Mouse (Mus musculus): ENCODE measurements at regions not wholly inside any gene's neighbourhood (a gene's known extent, or its start where the extent isn't known, plus 50 kb on each side); places are given as distances from the start of the nearest gene placed in this dataset.
"Not testable (repeated sequence)": the region's sequence is repeated elsewhere in the genome, so short reads cannot be mapped to it uniquely, and the experiment has no call there.

- intact Hi-C loops (cut with DNase I), result no loop called here
- no peak for DNase-seq (ENCODE audit: extremely low spot score in 1 of 2, low spot score in 2 of 2)
These were observed 106.6 kb upstream of the Mdm1 start for GRCm38 (mm10) chr10:118035035-118035434.

DNA sequence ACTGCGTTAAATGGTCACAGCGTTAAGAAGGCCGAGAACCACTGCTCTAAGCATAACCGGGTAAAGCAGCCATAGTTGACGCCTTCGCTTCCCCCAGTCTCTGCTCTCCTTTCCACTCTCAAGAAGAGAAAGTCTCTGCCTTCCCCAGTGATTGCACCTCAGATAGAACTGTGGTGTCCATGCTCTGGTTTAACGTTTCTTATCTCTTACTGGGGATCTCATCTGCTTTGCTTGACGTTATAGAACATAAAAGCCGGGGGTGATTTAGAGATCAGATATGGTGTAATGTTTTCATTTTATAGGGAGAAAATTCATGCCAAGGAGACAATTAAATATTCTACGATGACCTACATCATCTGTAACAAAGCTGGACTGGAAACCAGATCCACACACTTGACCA, 103.1 kb upstream of the Mdm1 start:
- intact Hi-C loops (cut with DNase I), result no loop called here

DNA sequence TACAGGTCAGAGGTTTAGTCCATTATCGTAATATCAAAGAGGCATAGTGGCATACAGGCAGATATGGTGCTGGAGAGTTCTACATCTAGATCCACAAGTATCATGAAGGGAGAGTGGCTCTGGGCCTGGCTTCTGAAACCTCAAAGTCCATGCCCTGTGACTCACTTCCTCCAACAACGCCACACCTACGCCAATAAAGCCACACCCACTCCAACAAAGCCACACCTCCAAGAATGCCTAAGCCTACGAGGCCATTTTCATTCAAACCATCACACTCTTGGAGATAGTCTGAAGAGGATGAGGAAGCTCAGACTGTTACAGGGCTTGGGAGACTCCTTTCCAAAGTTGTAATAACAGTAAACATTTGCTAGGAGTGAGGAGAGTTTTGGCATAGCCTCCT, 102.6 kb upstream of the Mdm1 start:
- DNase-seq (ENCODE audit: extremely low spot score in 1 of 2, low spot score in 2 of 2), result no peak
- intact Hi-C loops (cut with DNase I), result no loop called here

More for the DNA sequence above, 103.1 kb upstream of the Mdm1 start:
- no peak for DNase-seq (ENCODE audit: extremely low spot score in 1 of 2, low spot score in 2 of 2)

GRCm38 (mm10) chr10:118041068-118041467, 100.5 kb upstream of the Mdm1 start:
- DNase-seq (ENCODE audit: extremely low spot score in 1 of 2, low spot score in 2 of 2), result no peak
- intact Hi-C loops (cut with DNase I), result no loop called here

GRCm38 (mm10) chr10:118043761-118044160, 97.8 kb upstream of the Mdm1 start:
- no peak for DNase-seq (ENCODE audit: extremely low spot score in 1 of 2, low spot score in 2 of 2)
- intact Hi-C loops (cut with DNase I), result no loop called here

DNA sequence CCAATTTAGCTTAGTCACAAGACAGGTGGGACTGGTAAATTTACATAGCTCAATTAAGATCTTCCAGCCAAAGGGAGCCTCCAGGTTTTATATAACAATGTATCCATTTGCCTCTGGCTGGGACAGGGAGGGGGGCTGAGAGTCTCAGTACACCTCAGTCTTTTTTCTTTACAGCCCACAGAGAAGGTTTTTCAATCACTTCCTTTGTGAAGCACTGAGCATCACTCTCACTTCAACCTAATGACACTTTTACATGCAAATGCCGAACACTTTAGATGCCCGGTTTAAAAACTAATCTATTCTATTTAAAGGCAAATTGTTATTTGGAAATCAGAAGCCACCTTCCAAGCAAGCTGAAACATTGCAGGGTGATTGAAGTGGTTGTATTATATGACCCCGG, 96.8 kb upstream of the Mdm1 start:
- intact Hi-C loops (cut with DNase I), result no loop called here
- no peak for DNase-seq (ENCODE audit: extremely low spot score in 1 of 2, low spot score in 2 of 2)

GRCm38 (mm10) chr10:118045427-118045826, 96.2 kb upstream of the Mdm1 start:
- intact Hi-C loops (cut with DNase I), result no loop called here
- DNase-seq (ENCODE audit: extremely low spot score in 1 of 2, low spot score in 2 of 2), result no peak

GRCm38 (mm10) chr10:118046328-118046727, 95.3 kb upstream of the Mdm1 start:
- intact Hi-C loops (cut with DNase I), result no loop called here
- DNase-seq (ENCODE audit: extremely low spot score in 1 of 2, low spot score in 2 of 2), result no peak

- intact Hi-C loops (cut with DNase I), result no loop called here
These were observed 94.8 kb upstream of the Mdm1 start for GRCm38 (mm10) chr10:118046831-118047230.

GRCm38 (mm10) chr10:118049330-118049729, 92.3 kb upstream of the Mdm1 start:
- intact Hi-C loops (cut with DNase I), result no loop called here
- DNase-seq (ENCODE audit: extremely low spot score in 1 of 2, low spot score in 2 of 2), result peak; percentile 33 to 71

More at GRCm38 (mm10) chr10:118046831-118047230, 94.8 kb upstream of the Mdm1 start:
- no peak for DNase-seq (ENCODE audit: extremely low spot score in 1 of 2, low spot score in 2 of 2)

- no peak for DNase-seq (ENCODE audit: extremely low spot score in 1 of 2, low spot score in 2 of 2)
- intact Hi-C loops (cut with DNase I), result no loop called here
These were observed 91.4 kb upstream of the Mdm1 start for GRCm38 (mm10) chr10:118050152-118050641.

DNA sequence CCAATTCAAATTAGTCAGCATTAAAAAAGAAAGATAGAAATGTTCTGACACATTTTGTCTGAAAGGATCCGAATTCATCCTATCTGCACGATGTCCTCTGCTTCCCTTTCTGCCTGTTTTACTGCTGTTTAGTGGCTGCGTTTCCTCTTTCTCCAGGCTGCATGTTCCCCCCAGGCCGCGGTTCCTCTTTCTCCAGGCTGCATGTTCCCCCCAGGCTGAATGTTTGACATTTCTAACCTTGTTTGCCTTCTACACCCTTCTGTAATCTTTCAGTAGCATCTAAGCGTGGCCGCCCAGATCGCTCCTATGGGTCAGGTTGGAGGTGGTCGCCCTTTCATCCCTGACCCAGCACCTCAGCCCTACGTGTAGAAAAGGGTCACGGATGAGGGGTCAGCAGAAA, 89.6 kb upstream of the Mdm1 start:
- DNase-seq (ENCODE audit: extremely low spot score in 1 of 2, low spot score in 2 of 2), result peak in 1 of 2 experiments; percentile 30
- intact Hi-C loops (cut with DNase I), result no loop called here

DNA sequence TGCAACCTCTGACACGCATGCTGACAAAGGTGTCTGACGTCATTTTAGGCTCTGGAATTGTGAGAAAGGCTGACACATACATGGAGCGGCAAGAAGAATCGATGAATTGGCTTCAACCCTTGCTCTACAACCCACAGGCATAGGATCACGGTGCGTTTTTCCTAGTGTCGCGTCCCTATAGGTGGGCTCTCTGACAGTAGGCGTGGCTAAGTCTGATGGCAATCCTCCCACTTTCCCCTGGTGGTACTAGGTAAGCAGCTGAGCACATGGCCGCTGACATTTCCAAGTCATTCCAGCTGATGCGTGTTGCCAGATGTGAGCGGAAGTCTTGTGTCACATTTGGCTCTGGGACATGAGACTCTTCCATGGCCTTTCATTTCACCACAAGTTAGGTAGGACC, 89.1 kb upstream of the Mdm1 start:
- intact Hi-C loops (cut with DNase I), result no loop called here
- DNase-seq (ENCODE audit: extremely low spot score in 1 of 2, low spot score in 2 of 2), result no peak

DNA sequence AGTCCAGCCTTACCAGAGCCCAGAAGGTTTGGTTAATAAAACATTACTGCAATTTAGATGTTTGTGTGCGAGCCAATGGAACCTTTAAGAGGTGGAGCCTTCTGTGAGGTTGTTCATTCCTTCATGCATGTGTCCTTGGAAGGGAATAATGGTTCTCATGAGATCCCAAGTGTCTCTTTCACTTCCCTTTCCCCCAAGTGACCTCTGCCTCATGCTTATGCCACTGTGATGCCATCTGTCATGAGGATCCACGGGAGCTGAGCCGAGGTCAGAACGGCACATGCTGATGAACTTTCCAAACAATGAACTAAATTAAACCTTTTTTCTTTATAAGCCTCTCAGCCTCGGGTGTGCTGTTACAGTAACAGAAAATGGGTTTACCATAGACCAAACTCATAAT, 88.6 kb upstream of the Mdm1 start:
- DNase-seq (ENCODE audit: extremely low spot score in 1 of 2, low spot score in 2 of 2), result no peak
- intact Hi-C loops (cut with DNase I), result no loop called here

DNA sequence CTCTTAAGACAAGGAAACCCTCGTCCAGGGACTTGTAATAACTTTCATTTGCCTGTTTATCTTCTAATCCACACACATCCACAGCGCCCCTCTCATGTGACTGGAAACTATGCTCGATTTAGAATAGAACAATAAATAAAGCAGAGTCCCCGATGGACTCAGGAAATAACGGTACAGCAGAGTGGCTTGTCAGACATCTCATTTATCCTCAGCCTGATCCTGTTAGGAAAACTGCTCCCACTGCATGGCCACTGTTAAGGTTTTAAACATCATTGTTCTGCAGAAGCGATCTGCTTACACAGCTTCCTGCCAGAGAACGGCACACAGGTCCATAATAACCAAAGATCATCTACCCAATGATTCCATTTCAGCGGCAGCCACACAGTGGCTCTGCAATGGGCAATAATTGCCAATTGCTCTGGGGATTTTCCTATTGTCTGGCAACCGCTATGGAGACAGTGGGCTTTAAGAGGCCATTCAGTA, 84.8 kb upstream of the Mdm1 start:
- intact Hi-C loops (cut with DNase I), result no loop called here
- DNase-seq (ENCODE audit: extremely low spot score in 1 of 2, low spot score in 2 of 2), result no peak

DNA sequence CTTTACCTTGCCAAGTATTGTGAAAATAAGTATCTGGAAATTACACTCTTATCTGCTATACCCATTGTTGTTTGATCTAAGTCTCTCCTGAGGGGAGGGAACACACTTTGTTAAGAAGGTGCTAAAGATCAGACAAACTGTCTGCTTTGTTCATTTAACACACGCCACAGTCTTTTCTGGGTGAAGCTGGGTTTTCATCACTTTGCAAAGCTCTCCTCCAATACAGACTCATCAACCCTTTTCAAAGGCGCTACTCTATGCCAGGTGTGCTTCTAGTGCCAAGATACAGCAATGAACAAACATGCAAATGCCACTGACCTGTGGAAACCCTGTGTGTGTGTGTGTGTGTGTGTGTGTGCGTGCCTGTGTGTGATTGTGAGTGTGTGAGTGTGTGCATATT, 84.1 kb upstream of the Mdm1 start:
- DNase-seq (ENCODE audit: extremely low spot score in 1 of 2, low spot score in 2 of 2), result no peak

GRCm38 (mm10) chr10:118064816-118065216, 76.8 kb upstream of the Mdm1 start:
- no peak for DNase-seq (ENCODE audit: extremely low spot score in 1 of 2, low spot score in 2 of 2)
- intact Hi-C loops (cut with DNase I), result no loop called here

More for the DNA sequence above, 84.1 kb upstream of the Mdm1 start:
- intact Hi-C loops (cut with DNase I), result no loop called here

GRCm38 (mm10) chr10:118076341-118076740, 65.3 kb upstream of the Mdm1 start:
- DNase-seq (ENCODE audit: extremely low spot score in 1 of 2, low spot score in 2 of 2); intact Hi-C loops (cut with DNase I): not testable (repeated sequence)

DNA sequence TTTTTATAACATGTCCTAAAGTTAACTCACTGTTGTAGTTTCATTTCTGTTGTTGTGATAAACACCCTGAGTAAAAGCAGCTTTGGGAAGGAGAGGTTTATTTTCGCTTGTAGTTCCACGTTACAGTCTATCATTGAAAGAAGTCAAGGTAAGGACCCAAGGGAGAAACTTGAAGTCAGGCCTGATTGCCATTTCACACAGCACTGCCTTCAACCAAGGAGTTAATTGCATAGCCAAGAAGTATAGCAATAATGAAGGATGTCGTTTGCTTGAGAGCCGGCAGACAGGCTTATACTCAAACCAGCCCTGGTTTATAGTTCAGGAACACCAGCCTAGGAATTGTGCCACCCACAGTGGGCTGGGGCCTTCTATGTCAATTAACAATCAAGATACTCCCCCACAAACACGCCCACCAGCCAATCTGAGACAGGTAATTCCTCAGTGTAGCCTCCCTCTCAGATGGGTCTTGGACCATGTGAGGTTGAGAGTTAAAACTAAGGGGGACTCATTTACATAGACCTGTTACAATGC, 59.9 kb upstream of the Mdm1 start:
- DNase-seq (ENCODE audit: extremely low spot score in 1 of 2, low spot score in 2 of 2), result no peak
- intact Hi-C loops (cut with DNase I), result no loop called here

- intact Hi-C loops (cut with DNase I), result no loop called here
- no peak for DNase-seq (ENCODE audit: extremely low spot score in 1 of 2, low spot score in 2 of 2)
These were observed 58.4 kb upstream of the Mdm1 start for GRCm38 (mm10) chr10:118083035-118083720.

DNA sequence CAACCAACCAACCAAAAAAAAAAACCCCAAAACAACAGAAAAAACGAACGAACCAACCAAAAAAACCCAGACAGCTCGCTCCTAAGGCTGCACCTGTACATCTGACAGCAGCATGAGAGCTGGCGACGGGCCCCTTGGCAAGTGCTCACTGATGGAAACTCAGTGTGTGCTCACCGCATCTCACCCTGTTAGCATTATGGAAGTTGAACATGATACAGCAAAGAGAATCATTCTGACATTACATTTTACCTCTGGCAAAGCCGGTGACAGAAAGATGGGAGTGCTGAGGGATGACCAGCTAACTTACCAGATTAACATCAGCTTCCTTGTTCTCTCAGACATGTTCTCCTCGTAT, 57.9 kb upstream of the Mdm1 start:
- DNase-seq (ENCODE audit: extremely low spot score in 1 of 2, low spot score in 2 of 2), result no peak
- intact Hi-C loops (cut with DNase I), result no loop called here
